Mouse (Mus musculus) cerebral cortex, adult 2 months (tissue): Measurements from ENCODE around the gene Prkg1.

Source experiments
- WGBS: fragments of 180-500 bp; shearing (Covaris S2); methylation state at CpG from one replicate; pipeline ENCODE4 v1.1.7; 2018; 5-methylcytosine and 5-hydroxymethylcytosine counted together

Prkg1 gene

GRCm38 (mm10) chr19:31026797-31027196 is 738.0 kb downstream of the Prkg1 start:
- WGBS = 85% methylated on average over 5 of the region's 5 CpGs

GRCm38 (mm10) chr19:31011528-31012133 is 753.2 kb downstream of the Prkg1 start:
- 86% methylated on average over 3 of the region's 3 CpGs for WGBS

GRCm38 (mm10) chr19:30998572-30998971 is 766.3 kb downstream of the Prkg1 start:
- WGBS = 94% methylated on average over 2 of the region's 2 CpGs

GRCm38 (mm10) chr19:30990390-30990789 is 774.4 kb downstream of the Prkg1 start:
- 57% methylated on average over 4 of the region's 4 CpGs for WGBS

GRCm38 (mm10) chr19:30982436-30982835 is 782.4 kb downstream of the Prkg1 start:
- WGBS = 91% methylated on average over 4 of the region's 4 CpGs

- WGBS = 84% methylated on average over 4 of the region's 4 CpGs
Measured at GRCm38 (mm10) chr19:30978096-30978495, 786.7 kb downstream of the Prkg1 start.

- 71% methylated on average over 3 of the region's 3 CpGs for WGBS
Measured at GRCm38 (mm10) chr19:30950610-30951009, 814.2 kb downstream of the Prkg1 start.

- 75% methylated on average over 1 of the region's 1 CpGs for WGBS
Measured at GRCm38 (mm10) chr19:30948202-30948601, 816.6 kb downstream of the Prkg1 start.

- WGBS = 60% methylated on average over 5 of the region's 5 CpGs
Measured at GRCm38 (mm10) chr19:30942369-30942992, 822.4 kb downstream of the Prkg1 start.

GRCm38 (mm10) chr19:30938058-30938457 is 826.8 kb downstream of the Prkg1 start:
- WGBS = 97% methylated on average over 2 of the region's 2 CpGs

DNA sequence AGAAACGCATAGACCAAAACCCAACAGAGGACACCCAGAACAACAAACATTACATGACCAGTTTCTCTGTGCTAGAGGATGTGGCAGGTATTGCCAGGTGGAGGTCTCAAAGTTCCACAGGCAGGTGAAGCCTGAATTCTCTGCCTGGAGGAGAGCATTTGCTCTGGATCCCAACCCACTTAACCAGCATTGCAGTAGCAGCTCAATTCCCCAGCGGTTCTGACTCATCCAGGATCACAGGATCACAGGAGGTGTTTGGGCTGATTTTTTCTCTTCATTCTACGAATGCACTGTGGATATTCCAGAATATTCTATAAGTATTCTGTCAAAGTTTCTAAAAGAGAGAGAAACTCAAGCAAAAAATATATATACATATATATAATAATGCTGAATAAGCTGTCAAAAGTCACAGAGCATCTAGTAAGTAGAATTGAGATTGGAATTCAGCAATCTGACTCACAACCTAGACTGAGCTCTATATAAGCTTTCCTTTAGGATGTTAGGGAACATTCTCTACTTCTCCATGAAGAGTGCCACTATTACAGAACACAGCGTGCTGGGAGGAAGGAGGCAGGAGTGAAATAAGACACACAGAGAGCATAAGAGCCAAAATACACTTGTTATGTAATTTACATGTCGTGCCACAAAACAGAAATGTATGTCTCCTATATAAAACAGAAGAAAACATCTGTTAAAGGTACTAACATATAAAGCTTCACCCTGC is 833.2 kb downstream of the Prkg1 start:
- 72% methylated on average over 5 of the region's 5 CpGs for WGBS

- WGBS = 85% methylated on average over 1 of the region's 1 CpGs
Measured at GRCm38 (mm10) chr19:30924032-30924431, 840.8 kb downstream of the Prkg1 start.

- WGBS = 91% methylated on average over 3 of the region's 3 CpGs
Measured at GRCm38 (mm10) chr19:30901025-30901424, 863.8 kb downstream of the Prkg1 start.

- WGBS = 45% methylated on average over 2 of the region's 2 CpGs
Measured at GRCm38 (mm10) chr19:30890377-30890776, 874.5 kb downstream of the Prkg1 start.

GRCm38 (mm10) chr19:30889851-30890250 is 875.0 kb downstream of the Prkg1 start:
- 80% methylated on average over 3 of the region's 3 CpGs for WGBS

DNA sequence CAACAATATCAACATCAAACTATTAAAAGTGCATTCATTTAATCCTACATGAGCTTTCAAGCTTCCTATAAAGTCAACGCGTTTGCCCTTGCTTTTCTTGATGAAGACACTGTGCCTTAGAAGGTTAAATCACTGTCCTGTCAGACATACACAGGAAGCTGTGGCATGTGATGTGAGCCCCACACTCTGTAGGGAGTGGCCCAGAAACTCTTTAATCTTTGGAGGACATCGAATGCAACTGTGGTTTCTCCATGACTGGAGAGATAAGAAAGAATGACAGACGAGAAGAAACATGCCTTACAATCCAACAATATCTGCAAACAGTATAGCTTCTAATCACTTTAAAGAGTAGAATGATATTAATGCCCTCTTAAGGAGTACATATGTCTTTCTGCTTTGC is 903.4 kb downstream of the Prkg1 start:
- 82% methylated on average over 4 of the region's 4 CpGs for WGBS

GRCm38 (mm10) chr19:30851023-30851422 is 913.8 kb downstream of the Prkg1 start:
- 79% methylated on average over 4 of the region's 4 CpGs for WGBS

DNA sequence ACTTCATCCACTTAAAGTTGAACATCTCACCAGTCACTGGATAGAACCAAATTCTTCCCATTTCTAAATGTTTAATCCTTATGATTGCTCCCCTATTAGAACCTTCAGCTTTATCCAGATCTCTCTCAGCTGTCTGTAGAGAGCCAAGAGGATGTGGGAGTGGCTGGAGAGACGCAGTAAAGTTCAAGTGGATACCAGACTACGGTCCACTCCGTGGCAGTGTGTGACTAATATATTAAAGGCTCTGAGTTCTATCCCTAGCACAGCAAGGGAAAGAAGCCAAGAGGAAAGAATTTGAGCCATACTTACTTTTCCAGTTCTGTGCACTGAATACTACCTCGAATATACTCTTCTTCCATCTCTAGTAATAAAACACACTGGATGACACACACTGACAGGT is 919.9 kb downstream of the Prkg1 start:
- WGBS = 65% methylated on average over 4 of the region's 4 CpGs

GRCm38 (mm10) chr19:30843637-30844036 is 921.2 kb downstream of the Prkg1 start:
- WGBS = 74% methylated on average over 4 of the region's 4 CpGs

DNA sequence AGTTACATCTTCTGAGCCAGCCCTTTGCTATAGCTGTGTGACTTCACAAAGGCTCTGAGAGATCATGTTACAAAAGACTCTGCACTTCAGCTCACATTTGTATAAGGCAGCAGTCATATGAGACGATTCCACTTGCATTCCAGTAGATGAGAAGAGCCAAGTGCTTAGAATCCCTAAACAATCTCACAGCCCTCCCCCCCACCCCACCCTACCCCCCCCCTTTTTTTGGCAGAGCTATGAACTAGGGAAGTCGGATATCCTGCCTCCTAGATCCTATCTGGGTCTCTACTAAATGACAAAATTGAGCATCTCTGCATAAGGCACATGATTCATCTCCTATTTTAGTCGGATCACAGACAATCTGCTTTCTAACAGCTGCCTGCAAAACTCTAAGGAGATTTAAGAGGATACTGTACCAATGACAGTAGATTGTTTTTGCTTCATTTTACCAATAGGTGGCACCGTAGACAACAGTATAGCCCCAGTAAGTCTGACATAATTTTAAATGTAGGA is 921.7 kb downstream of the Prkg1 start:
- 2% methylated on average over 4 of the region's 4 CpGs for WGBS

DNA sequence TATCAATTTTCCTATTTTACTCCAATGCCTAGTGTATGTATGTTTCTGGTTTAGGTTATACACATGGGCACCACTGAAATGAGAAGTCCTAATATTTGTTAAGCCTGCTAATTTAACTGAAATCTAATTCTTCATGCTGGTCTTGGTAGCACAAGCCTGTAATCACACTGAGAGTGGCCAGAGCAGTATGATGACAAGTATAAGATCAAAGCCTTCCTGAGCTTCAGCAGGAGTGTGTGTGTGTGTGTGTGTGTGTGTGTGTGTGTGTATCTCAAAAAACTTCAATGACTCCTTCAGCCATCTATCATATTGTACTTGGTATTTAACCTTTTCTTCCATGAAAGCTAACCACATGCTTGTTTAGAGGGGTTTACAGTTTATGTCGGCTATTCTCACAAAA is 922.2 kb downstream of the Prkg1 start:
- WGBS = 8% methylated on average over 1 of the region's 1 CpGs

GRCm38 (mm10) chr19:30833045-30833651 is 931.7 kb downstream of the Prkg1 start:
- 53% methylated on average over 1 of the region's 1 CpGs for WGBS
